Mouse (Mus musculus): ENCODE data around the gene Rps29.

DNA sequence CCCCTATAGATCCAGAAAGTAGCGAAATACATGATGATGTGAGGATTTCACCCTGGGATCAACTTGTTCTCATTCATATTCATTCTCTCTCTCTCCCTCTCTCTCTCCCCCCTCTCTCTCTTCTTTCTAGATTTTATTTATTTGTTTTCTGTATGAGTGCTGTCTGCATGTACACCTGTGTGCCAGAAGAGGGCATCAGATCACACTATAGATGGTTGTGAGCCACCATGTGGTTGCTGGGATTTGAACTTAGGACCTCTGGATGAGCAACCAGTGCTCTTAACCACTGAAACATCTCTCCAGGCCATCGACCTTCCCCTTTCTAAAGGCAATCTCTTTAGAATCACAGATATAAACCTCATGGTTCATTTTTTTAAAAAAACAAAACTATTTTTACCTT lies 49.5 kb upstream of the Rps29 start:
- TF ChIP-seq CTCF (IDR thresholded peaks at IDR 0.05; ENCODE audit: low read depth): peak; percentile 18; the same call in 1 of the 2 replicates
- TF ChIP-seq EP300 (IDR thresholded peaks at IDR 0.05; ENCODE audit: low read depth): no peak
